Mouse (Mus musculus): Measurements from ENCODE around the gene Akap11.

Akap11 gene

GRCm38 (mm10) chr14:78526907-78527306 lies 9.7 kb downstream of the Akap11 start:
- DNase-seq: no peak

- DNase-seq: no peak
Measured at GRCm38 (mm10) chr14:78526475-78526874, 10.1 kb downstream of the Akap11 start.

GRCm38 (mm10) chr14:78525611-78526457 lies 10.8 kb downstream of the Akap11 start:
- no peak for DNase-seq

- DNase-seq: no peak
Measured at GRCm38 (mm10) chr14:78525059-78525458, 11.5 kb downstream of the Akap11 start.

GRCm38 (mm10) chr14:78510713-78511112 lies 25.9 kb downstream of the Akap11 start:
- no peak for DNase-seq

- no peak for DNase-seq
Measured at GRCm38 (mm10) chr14:78509791-78510190, 26.8 kb downstream of the Akap11 start.

- no peak for DNase-seq
Measured at GRCm38 (mm10) chr14:78500578-78500977, 36.0 kb downstream of the Akap11 start.

GRCm38 (mm10) chr14:78496691-78497090 lies 39.9 kb downstream of the Akap11 start:
- DNase-seq: no peak

- no peak for DNase-seq
Measured at GRCm38 (mm10) chr14:78495241-78495640, 41.4 kb downstream of the Akap11 start.

- no peak for DNase-seq
Measured at GRCm38 (mm10) chr14:78492602-78493001, 44.0 kb downstream of the Akap11 start.

- DNase-seq: no peak
Measured at GRCm38 (mm10) chr14:78491432-78491831, 45.2 kb downstream of the Akap11 start.

GRCm38 (mm10) chr14:78482385-78483231 lies 54.0 kb downstream of the Akap11 start:
- DNase-seq: peak; percentile 58 to 61

- DNase-seq: no peak
Measured at GRCm38 (mm10) chr14:78474058-78474457, 62.5 kb downstream of the Akap11 start.

GRCm38 (mm10) chr14:78470714-78471113 lies 65.9 kb downstream of the Akap11 start:
- DNase-seq: no peak

GRCm38 (mm10) chr14:78468991-78469390 lies 67.6 kb downstream of the Akap11 start:
- DNase-seq: no peak

- DNase-seq: no peak
Measured at GRCm38 (mm10) chr14:78467994-78468393, 68.6 kb downstream of the Akap11 start.

GRCm38 (mm10) chr14:78464353-78464752 lies 72.3 kb downstream of the Akap11 start:
- no peak for DNase-seq

- DNase-seq: peak; percentile 25 to 48
Measured at GRCm38 (mm10) chr14:78459121-78459520, 77.5 kb downstream of the Akap11 start.

GRCm38 (mm10) chr14:78458705-78459104 lies 77.9 kb downstream of the Akap11 start:
- no peak for DNase-seq

GRCm38 (mm10) chr14:78454970-78455369 lies 81.6 kb downstream of the Akap11 start:
- DNase-seq: no peak

- DNase-seq: no peak
Measured at GRCm38 (mm10) chr14:78448807-78449406, 87.7 kb downstream of the Akap11 start.

GRCm38 (mm10) chr14:78448017-78448416 lies 88.6 kb downstream of the Akap11 start:
- no peak for DNase-seq

- no peak for DNase-seq
Measured at GRCm38 (mm10) chr14:78447542-78447941, 89.1 kb downstream of the Akap11 start.
